Mouse (Mus musculus): ENCODE results near the gene Slco1a6. TPM values are rescaled to one million over a fixed set of nuclear protein-coding genes. Genes with fewer than 3 reads are reported as not detected.
"Not testable (repeated sequence)": the region's sequence is repeated elsewhere in the genome, so short reads cannot be mapped to it uniquely, and the experiment has no call there.

Slco1a6 gene
- not detected in 2 replicates for total RNA-seq (2014; fragmentation: Nextera tagmentation)
- 2.1 TPM in 1 of 2 replicates, not detected in the other for total RNA-seq (2017)

DNA sequence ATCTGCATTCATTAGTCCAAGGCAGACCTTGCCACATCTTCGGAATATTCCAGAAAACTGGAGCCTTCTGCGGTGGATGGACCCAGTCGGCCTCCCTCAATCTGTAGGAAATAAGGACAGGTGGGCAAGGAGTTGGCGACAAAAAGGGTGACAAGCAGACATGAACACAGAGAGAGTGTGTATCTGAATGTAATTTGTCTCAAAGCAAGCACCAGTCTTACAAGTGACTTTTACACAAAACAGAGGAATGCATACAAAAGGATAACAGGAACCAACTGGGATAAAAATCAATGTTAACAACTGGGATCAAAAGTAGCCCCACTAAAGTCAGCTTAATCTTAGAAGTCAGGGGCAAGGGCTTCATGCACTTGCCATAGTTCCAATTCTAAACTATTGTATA is at the start of gene Slco1a6:
Gene Slco1a6, minus strand, starts transcription at position 101 of the 400 bp plus-strand sequence.
- no peak for ATAC-seq (replicated peaks; ENCODE audit: low FRiP score, low TSS enrichment, poor library complexity, severe bottlenecking)

GRCm38 (mm10) chr6:142250738-142251307 is 42.5 kb upstream of the Slco1a6 start:
- not testable (repeated sequence) for ATAC-seq (replicated peaks; ENCODE audit: low FRiP score, low TSS enrichment, poor library complexity, severe bottlenecking)

GRCm38 (mm10) chr6:142245065-142245464 is 36.7 kb upstream of the Slco1a6 start:
- no peak for ATAC-seq (replicated peaks; ENCODE audit: low FRiP score, low TSS enrichment, poor library complexity, severe bottlenecking)

- ATAC-seq (replicated peaks; ENCODE audit: low FRiP score, low TSS enrichment, poor library complexity, severe bottlenecking): no peak
These were observed 31.1 kb upstream of the Slco1a6 start for GRCm38 (mm10) chr6:142239468-142239867.

- no peak for ATAC-seq (replicated peaks; ENCODE audit: low FRiP score, low TSS enrichment, poor library complexity, severe bottlenecking)
These were observed 11.8 kb upstream of the Slco1a6 start for GRCm38 (mm10) chr6:142220138-142220537.

DNA sequence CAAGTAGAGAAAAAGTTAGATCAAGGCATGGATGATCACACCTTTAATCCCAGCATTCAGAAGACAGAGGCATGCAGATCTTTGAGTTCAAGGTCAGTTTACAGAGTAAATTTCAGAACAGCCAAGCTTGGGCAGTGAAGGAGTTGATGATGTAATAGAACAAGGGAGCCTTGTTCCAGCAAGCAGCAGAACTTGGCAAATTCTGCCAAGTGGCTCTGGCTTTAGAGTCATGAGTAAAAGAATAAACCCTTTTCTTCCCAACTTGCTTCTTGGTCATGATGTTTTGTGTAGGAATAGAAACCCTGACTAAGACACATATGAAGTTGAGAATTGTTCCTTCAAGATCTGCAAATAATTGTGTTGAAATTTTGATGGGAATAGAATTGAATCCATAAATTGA is 3.5 kb upstream of the Slco1a6 start:
- ATAC-seq (replicated peaks; ENCODE audit: low FRiP score, low TSS enrichment, poor library complexity, severe bottlenecking): no peak

GRCm38 (mm10) chr6:142209749-142210148 is 1.4 kb upstream of the Slco1a6 start:
- ATAC-seq (replicated peaks; ENCODE audit: low FRiP score, low TSS enrichment, poor library complexity, severe bottlenecking): no peak

- no peak for ATAC-seq (replicated peaks; ENCODE audit: low FRiP score, low TSS enrichment, poor library complexity, severe bottlenecking)
These were observed 7.8 kb downstream of the Slco1a6 start for GRCm38 (mm10) chr6:142200524-142200923.

DNA sequence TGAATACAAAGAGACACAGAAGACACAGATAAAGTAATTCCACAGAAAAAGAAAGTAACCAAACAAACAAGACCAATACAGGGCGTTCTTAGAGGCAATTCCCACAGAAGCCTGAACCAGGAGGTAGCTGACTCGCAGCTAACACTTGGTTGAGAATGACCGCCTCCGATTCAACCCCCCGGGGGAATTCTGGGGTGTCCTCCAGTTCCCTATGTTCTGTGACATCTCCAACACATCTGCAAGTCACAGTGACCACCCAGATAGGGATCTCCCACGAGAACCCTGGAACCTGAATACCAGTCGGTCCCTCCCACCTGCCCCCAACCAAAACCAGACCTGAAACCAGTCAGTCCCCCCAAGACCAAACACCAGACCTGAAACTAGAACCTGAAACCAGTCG is 14.1 kb downstream of the Slco1a6 start:
- ATAC-seq (replicated peaks; ENCODE audit: low FRiP score, low TSS enrichment, poor library complexity, severe bottlenecking): no peak

- no peak for ATAC-seq (replicated peaks; ENCODE audit: low FRiP score, low TSS enrichment, poor library complexity, severe bottlenecking)
These were observed 16.4 kb downstream of the Slco1a6 start for GRCm38 (mm10) chr6:142191962-142192361.

- ATAC-seq (replicated peaks; ENCODE audit: low FRiP score, low TSS enrichment, poor library complexity, severe bottlenecking): no peak
These were observed 20.9 kb downstream of the Slco1a6 start for GRCm38 (mm10) chr6:142187426-142187825.

DNA sequence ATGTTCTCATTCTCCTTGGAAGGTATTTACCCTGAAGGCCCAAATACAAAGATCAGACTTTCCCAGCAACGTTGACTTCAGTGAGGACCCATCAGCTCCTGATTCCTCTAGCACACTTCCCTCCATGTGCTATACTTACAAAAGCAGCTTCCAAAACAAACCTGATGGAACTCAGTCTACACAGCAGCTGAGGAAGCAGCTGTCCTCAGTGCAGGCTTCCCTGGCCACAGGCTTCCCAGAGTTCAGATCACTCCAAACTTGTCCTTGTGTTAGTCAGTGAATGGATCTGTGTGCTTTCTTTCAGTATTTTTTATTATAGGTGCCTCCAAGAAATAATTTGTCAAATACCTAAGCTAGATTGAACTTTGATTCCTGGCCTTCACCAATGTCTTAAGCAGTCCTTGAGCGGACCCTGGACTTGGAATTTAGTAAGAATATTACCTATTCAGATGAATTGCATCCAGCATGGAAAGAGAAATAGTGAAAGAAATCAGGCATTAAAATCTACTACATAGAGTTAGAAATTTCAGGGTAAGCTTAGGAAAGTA is 22.4 kb downstream of the Slco1a6 start:
- ATAC-seq (replicated peaks; ENCODE audit: low FRiP score, low TSS enrichment, poor library complexity, severe bottlenecking): no peak

- no peak for ATAC-seq (replicated peaks; ENCODE audit: low FRiP score, low TSS enrichment, poor library complexity, severe bottlenecking)
These were observed 44.9 kb downstream of the Slco1a6 start for GRCm38 (mm10) chr6:142163406-142163805.

GRCm38 (mm10) chr6:142161171-142161570 is 47.1 kb downstream of the Slco1a6 start:
- ATAC-seq (replicated peaks; ENCODE audit: low FRiP score, low TSS enrichment, poor library complexity, severe bottlenecking): no peak

DNA sequence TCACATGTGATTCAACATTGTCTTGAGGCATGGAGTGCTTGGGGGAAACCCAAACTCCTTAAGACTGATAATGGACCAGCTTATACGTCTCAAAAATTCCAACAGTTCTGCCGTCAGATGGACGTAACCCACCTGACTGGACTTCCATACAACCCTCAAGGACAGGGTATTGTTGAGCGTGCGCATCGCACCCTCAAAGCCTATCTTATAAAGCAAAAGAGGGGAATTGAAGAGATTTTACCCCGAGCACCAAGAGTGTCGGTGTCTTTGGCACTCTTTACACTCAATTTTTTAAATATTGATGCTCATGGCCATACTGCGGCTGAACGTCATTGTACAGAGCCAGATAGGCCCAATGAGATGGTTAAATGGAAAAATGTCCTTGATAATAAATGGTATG is 54.2 kb downstream of the Slco1a6 start:
- ATAC-seq (replicated peaks; ENCODE audit: low FRiP score, low TSS enrichment, poor library complexity, severe bottlenecking): not testable (repeated sequence)

DNA sequence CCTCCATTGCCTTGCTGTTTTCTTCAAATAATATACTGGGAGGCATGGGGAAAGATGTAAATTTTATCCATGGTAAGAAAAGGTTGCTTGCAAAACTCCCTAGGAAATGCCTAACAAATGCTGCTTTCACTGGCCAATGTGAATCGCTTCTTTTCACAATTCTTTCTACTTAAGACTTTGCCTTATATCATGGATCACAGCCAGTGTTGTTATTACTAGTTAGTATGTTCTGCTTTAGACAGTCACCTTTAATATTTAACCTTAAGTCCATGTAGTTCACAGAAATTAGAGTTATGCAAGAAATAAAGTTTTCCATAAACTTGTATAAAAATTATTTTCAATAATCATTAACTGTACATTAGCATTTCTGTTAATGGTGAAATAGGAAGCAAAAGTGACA is 60.0 kb downstream of the Slco1a6 start:
- ATAC-seq (replicated peaks; ENCODE audit: low FRiP score, low TSS enrichment, poor library complexity, severe bottlenecking): no peak

DNA sequence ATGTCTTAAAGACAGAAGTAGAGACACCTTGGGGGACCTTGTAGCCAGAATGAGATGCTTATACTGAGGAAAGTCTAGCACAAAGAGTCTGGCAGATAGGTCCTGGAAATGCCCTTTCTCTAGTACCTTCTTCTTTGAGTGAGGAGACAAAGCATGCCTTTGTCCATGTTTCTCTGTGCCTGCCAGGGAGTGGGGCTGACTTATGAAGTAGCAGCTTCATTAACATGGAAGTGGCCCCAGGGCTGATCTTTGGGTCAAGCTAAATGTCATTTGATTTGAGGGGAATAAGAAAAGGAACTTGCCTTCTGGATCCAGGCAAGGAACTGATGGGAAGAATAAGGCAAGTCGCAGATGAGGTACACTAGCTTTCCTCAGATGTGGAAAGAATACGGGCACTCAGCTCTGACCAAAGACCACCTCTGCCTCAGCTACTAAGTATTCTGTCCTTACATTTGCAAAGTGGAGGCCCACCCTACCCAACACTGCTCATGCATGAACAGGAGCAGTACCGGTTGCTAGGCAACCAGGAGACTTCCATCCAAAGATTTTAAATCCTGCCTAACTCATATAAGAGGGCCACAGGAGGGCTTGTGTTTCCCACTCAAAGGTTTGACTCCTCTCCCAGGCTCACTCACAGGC is 96.5 kb downstream of the Slco1a6 start:
- no peak for ATAC-seq (replicated peaks; ENCODE audit: low FRiP score, low TSS enrichment, poor library complexity, severe bottlenecking)

DNA sequence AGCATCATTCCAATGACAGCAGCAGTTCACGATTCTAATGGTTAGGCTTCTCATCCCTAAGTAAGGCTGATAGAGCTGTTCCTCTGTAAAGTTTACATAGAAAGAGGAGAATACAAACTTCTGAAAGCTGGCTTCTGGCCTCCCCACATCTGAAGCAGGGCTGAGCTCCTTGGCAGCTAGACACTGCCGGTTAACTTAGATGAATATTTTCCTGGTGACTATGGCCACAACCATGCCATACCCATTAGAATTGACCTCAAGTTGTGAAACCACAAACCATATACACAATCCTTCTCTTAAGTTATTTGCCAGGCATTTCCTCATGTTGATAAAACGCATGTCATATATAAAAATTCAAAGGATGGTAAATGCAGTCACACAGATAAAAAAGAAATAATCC is 117.2 kb downstream of the Slco1a6 start:
- no peak for ATAC-seq (replicated peaks; ENCODE audit: low FRiP score, low TSS enrichment, poor library complexity, severe bottlenecking)

- not testable (repeated sequence) for ATAC-seq (replicated peaks; ENCODE audit: low FRiP score, low TSS enrichment, poor library complexity, severe bottlenecking)
These were observed 150.0 kb downstream of the Slco1a6 start for GRCm38 (mm10) chr6:142058281-142058680.

- ATAC-seq (replicated peaks; ENCODE audit: low FRiP score, low TSS enrichment, poor library complexity, severe bottlenecking): no peak
These were observed 160.6 kb downstream of the Slco1a6 start for GRCm38 (mm10) chr6:142047689-142048088.

DNA sequence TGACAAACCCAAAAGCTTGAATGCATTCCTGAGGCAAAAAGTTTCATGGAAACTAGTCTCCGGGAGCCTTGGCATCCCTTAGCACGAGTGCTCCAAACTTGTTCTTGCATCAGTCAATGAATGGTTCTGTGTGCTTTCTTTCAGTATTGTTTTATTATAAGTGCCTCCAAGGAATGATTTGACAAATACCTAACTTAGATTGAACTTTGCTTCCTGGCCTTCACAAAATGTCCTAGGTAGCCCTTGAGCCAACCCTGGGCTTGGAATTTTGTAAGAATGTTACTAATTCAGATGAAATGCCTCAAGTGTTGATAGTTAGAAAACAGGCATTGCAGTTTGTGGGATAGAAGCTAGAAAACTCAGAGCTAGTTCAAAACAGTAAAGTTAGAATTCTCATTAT is 162.6 kb downstream of the Slco1a6 start:
- ATAC-seq (replicated peaks; ENCODE audit: low FRiP score, low TSS enrichment, poor library complexity, severe bottlenecking): no peak

Measured in megakaryocyte-erythroid progenitor cell, adult 5-6 weeks (primary cell).